ENCODE assay signal across 11 mouse cellular contexts in genomic region chr15:103032646-103033575, GRCm38 (mm10). TPM values are rescaled to one million over a fixed set of nuclear protein-coding genes. Genes with fewer than 3 reads are reported as not detected.
DNase-seq lines count a peak whose midpoint lies in the region; ATAC-seq lines count a peak whose summit lies in the region.
"Had no signal": no experiment of that assay in that cellular context is flagged by ENCODE, and none has a peak within 500 bp of the region (broad histone marks: within the 10 kb centered on the region; RNA-seq: fewer than 3 reads in every experiment).

No protein-coding gene starts in this region.

- peaks cover 75% of the 10 kb centered on the region for H3K4me1 ChIP-seq in kidney, embryonic 15.5 days
- no peaks in the 10 kb centered on the region for H3K4me1 ChIP-seq in brown adipose tissue, adult 24 weeks (ENCODE audit: control insufficient read depth, insufficient read depth, insufficient read length, low read length)
- no peaks in the 10 kb centered on the region; the same call in 1 of the 2 replicates for H3K4me1 ChIP-seq in hindbrain, embryonic 14.5 days (replicated peaks; ENCODE audit: control insufficient read depth, insufficient read depth, low read length)
- H3K4me1 ChIP-seq in neural tube, embryonic 12.5 days = peaks cover 85% of the 10 kb centered on the region

- peak overlapping the region; percentile 19 for H3K4me3 ChIP-seq in kidney, embryonic 15.5 days (replicated peaks)
- H3K4me3 ChIP-seq in brown adipose tissue, adult 24 weeks (ENCODE audit: insufficient read depth, low read depth, low read length) = peak overlapping the region; percentile 12
- H3K4me3 ChIP-seq in hindbrain, embryonic 14.5 days (replicated peaks; ENCODE audit: low read length) = peak overlapping the region; percentile 6; the same call in 1 of the 2 replicates
- H3K4me3 ChIP-seq in neural tube, embryonic 12.5 days = peak overlapping the region; percentile 21; the same call in 1 of the 2 replicates

- H3K27me3 ChIP-seq in kidney, embryonic 15.5 days = peaks cover 78% of the 10 kb centered on the region
- peaks cover 92% of the 10 kb centered on the region for H3K27me3 ChIP-seq in hindbrain, embryonic 14.5 days (ENCODE audit: control insufficient read depth, insufficient read depth, low read length)
- H3K27me3 ChIP-seq in neural tube, embryonic 12.5 days (replicated peaks) = no peaks in the 10 kb centered on the region

- ATAC-seq in kidney, embryonic 15.5 days (replicated peaks; ENCODE audit: low FRiP score) = peak; percentile 28; the same call in 1 of the 2 replicates
- ATAC-seq in hindbrain, embryonic 14.5 days (ENCODE audit: low FRiP score) = no peak
- ATAC-seq in neural tube, embryonic 12.5 days (ENCODE audit: low FRiP score, low read depth) = peak; percentile 42; the same call in 1 of the 2 replicates

- peak overlapping the region; percentile 47 for H3K4me2 ChIP-seq in kidney, embryonic 15.5 days
- H3K4me2 ChIP-seq in hindbrain, embryonic 14.5 days (replicated peaks) = peak overlapping the region; percentile 35
- peak overlapping the region; percentile 86 for H3K4me2 ChIP-seq in neural tube, embryonic 12.5 days (replicated peaks)

- no peak overlapping the region for H3K9ac ChIP-seq in kidney, embryonic 15.5 days
- peak overlapping the region; percentile 42; the same call in 1 of the 2 replicates for H3K9ac ChIP-seq in hindbrain, embryonic 14.5 days
- H3K9ac ChIP-seq in neural tube, embryonic 12.5 days = peak overlapping the region; percentile 88

- H3K36me3 ChIP-seq in kidney, embryonic 15.5 days = no peaks in the 10 kb centered on the region
- H3K36me3 ChIP-seq in hindbrain, embryonic 14.5 days (replicated peaks; ENCODE audit: control insufficient read depth, insufficient read depth) = no peaks in the 10 kb centered on the region
- H3K36me3 ChIP-seq in neural tube, embryonic 12.5 days = no peaks in the 10 kb centered on the region

- intact Hi-C loops in heart, postnatal 36 days (cut with DNase I) = loop anchor here (5.0 kb wide), 1 partner anchor 111 kb away; the partner anchor contains the start of gene Hoxc13

- peak overlapping the region; percentile 72 for H3K27ac ChIP-seq in kidney, embryonic 15.5 days
- H3K27ac ChIP-seq in brown adipose tissue, adult 24 weeks (replicated peaks; ENCODE audit: low read depth, low read length) = peak overlapping the region; percentile 68
- peak overlapping the region; percentile 94 for H3K27ac ChIP-seq in hindbrain, embryonic 14.5 days
- H3K27ac ChIP-seq in neural tube, embryonic 12.5 days = peak overlapping the region; percentile 91

- H3K9me3 ChIP-seq in kidney, embryonic 15.5 days (replicated peaks) = no peaks in the 10 kb centered on the region
- no peaks in the 10 kb centered on the region for H3K9me3 ChIP-seq in hindbrain, embryonic 14.5 days (ENCODE audit: control insufficient read depth, low read length)
- H3K9me3 ChIP-seq in neural tube, embryonic 12.5 days = no peaks in the 10 kb centered on the region

- no peak for DNase-seq in kidney, adult 9 months
- no peak for DNase-seq in hindbrain, embryonic 14.5 days (ENCODE audit: low spot score)
- DNase-seq in heart, postnatal 36 days = no peak
- DNase-seq in thymus, postnatal 0 days (ENCODE audit: low spot score) = no peak
- DNase-seq in thymus, postnatal 4 days = no peak
- DNase-seq: lung, adult 18-20 months; midbrain, embryonic 14.5 days had no signal

- 1% methylated on average over 26 of the region's 26 CpGs for WGBS in kidney, embryonic 15.5 days
- 2% methylated on average over 26 of the region's 26 CpGs for WGBS in hindbrain, embryonic 14.5 days
- under 1% methylated on average over 26 of the region's 26 CpGs for WGBS in neural tube, embryonic 12.5 days

RNA-seq across cellular contexts. Expression of gene Hoxc4, which starts 14.2 kb away (rescaled TPM):
- 7.9 and 10.2 TPM in 2 replicates for polyA plus RNA-seq in kidney, embryonic 15.5 days (2015; fragmentation: Nextera tagmentation; extraction: Ambion mirVana)
- polyA plus RNA-seq in brown adipose tissue, adult 24 weeks (2012; ENCODE audit: insufficient read depth, insufficient read length, missing spikeins) = 9.4 and 13.7 TPM in 2 replicates
- polyA plus RNA-seq in hindbrain, embryonic 14.5 days (2014; fragmentation: Nextera tagmentation; extraction: Ambion mirVana) = 74.9 and 90.0 TPM in 2 replicates
- polyA plus RNA-seq in neural tube, embryonic 12.5 days (2016; fragmentation: Nextera tagmentation; extraction: Ambion mirVana) = 69.5 and 77.4 TPM in 2 replicates
- total RNA-seq in heart, postnatal 36 days (2021) = not detected
- 0.07 and 0.17 TPM in 2 replicates for polyA plus RNA-seq in thymus, postnatal 0 days (2015; fragmentation: Nextera tagmentation; extraction: Ambion mirVana)
- total RNA-seq: left cerebral cortex, postnatal 10 days had no signal
- polyA plus RNA-seq: midbrain, embryonic 14.5 days had no signal

RNA-seq across cellular contexts. Expression of gene Hoxc6, which starts 34.9 kb away (rescaled TPM):
- polyA plus RNA-seq in kidney, embryonic 15.5 days (2015; fragmentation: Nextera tagmentation; extraction: Ambion mirVana) = 10.9 and 11.0 TPM in 2 replicates
- polyA plus RNA-seq in brown adipose tissue, adult 24 weeks (2012; ENCODE audit: insufficient read depth, insufficient read length, missing spikeins) = 17.1 and 21.7 TPM in 2 replicates
- polyA plus RNA-seq in hindbrain, embryonic 14.5 days (2014; fragmentation: Nextera tagmentation; extraction: Ambion mirVana) = 20.9 and 24.8 TPM in 2 replicates
- 68.8 and 77.1 TPM in 2 replicates for polyA plus RNA-seq in neural tube, embryonic 12.5 days (2016; fragmentation: Nextera tagmentation; extraction: Ambion mirVana)
- total RNA-seq in heart, postnatal 36 days (2021) = under 1 TPM in 1 of 2 experiments, not detected in 1; 0.25 TPM
- polyA plus RNA-seq in thymus, postnatal 0 days (2015; fragmentation: Nextera tagmentation; extraction: Ambion mirVana) = 0.14 TPM in 1 of 2 replicates, not detected in the other
- total RNA-seq: left cerebral cortex, postnatal 10 days had no signal
- polyA plus RNA-seq: midbrain, embryonic 14.5 days had no signal

RNA-seq across cellular contexts. Expression of gene Hoxc8, which starts 42.5 kb away (rescaled TPM):
- polyA plus RNA-seq in kidney, embryonic 15.5 days (2015; fragmentation: Nextera tagmentation; extraction: Ambion mirVana) = 8.7 and 11.1 TPM in 2 replicates
- polyA plus RNA-seq in brown adipose tissue, adult 24 weeks (2012; ENCODE audit: insufficient read depth, insufficient read length, missing spikeins) = 8.9 and 9.8 TPM in 2 replicates
- polyA plus RNA-seq in hindbrain, embryonic 14.5 days (2014; fragmentation: Nextera tagmentation; extraction: Ambion mirVana) = 9.2 and 22.9 TPM in 2 replicates
- 44.5 and 65.6 TPM in 2 replicates for polyA plus RNA-seq in neural tube, embryonic 12.5 days (2016; fragmentation: Nextera tagmentation; extraction: Ambion mirVana)
- total RNA-seq in heart, postnatal 36 days (2021) = not detected
- not detected in 2 replicates for polyA plus RNA-seq in thymus, postnatal 0 days (2015; fragmentation: Nextera tagmentation; extraction: Ambion mirVana)
- total RNA-seq: left cerebral cortex, postnatal 10 days had no signal
- polyA plus RNA-seq: midbrain, embryonic 14.5 days had no signal

RNA-seq across cellular contexts. Expression of gene Hoxc9, which starts 56.7 kb away (rescaled TPM):
- 10.0 and 10.7 TPM in 2 replicates for polyA plus RNA-seq in kidney, embryonic 15.5 days (2015; fragmentation: Nextera tagmentation; extraction: Ambion mirVana)
- polyA plus RNA-seq in brown adipose tissue, adult 24 weeks (2012; ENCODE audit: insufficient read depth, insufficient read length, missing spikeins) = not detected in 2 replicates
- polyA plus RNA-seq in hindbrain, embryonic 14.5 days (2014; fragmentation: Nextera tagmentation; extraction: Ambion mirVana) = 0.25 and 0.75 TPM in 2 replicates
- polyA plus RNA-seq in neural tube, embryonic 12.5 days (2016; fragmentation: Nextera tagmentation; extraction: Ambion mirVana) = 45.2 and 47.4 TPM in 2 replicates
- total RNA-seq in heart, postnatal 36 days (2021) = not detected
- not detected in 2 replicates for polyA plus RNA-seq in thymus, postnatal 0 days (2015; fragmentation: Nextera tagmentation; extraction: Ambion mirVana)
- total RNA-seq: left cerebral cortex, postnatal 10 days had no signal
- polyA plus RNA-seq: midbrain, embryonic 14.5 days had no signal

Comparison
In these comparisons a context has a peak if more than half of its experiments do, and no peak if none do; other contexts are left out.
1. H3K4me2 ChIP-seq: peak in every context shown above with its lines; median percentile 86 in neural tube, embryonic 12.5 days; 47 in kidney, embryonic 15.5 days; 35 in hindbrain, embryonic 14.5 days.
2. RNA of gene Hoxc6, which starts 34.9 kb away (polyA plus RNA-seq): 68.8 to 77.1 TPM in neural tube, embryonic 12.5 days, 20.9 to 24.8 TPM in hindbrain, embryonic 14.5 days, 17.1 to 21.7 TPM in brown adipose tissue, adult 24 weeks and 10.9 to 11.0 TPM in kidney, embryonic 15.5 days; 0.14 TPM in thymus, postnatal 0 days; every median in the first group is over 10 times any median in the second.
3. Peak in every context shown above with its lines, with median percentiles within 50 percentile points of each other: H3K27ac ChIP-seq and H3K4me3 ChIP-seq.